Mouse (Mus musculus) liver, adult 2 months (tissue): ENCODE data around the gene Sh3pxd2b.

ENCODE experiments used
- CTCF ChIP-seq: fragments of 200-500 bp; IDR thresholded peaks from 2 replicates; pipeline ENCODE4 v1.5.1; 2011; ENCODE audit warnings: low read depth, low read length, control low read depth
- POLR2A ChIP-seq: fragments of 200-500 bp; IDR thresholded peaks from 2 replicates; pipeline ENCODE4 v1.6.1; 2011; ENCODE audit warnings: low read length, control low read depth; ENCODE audit not compliant: insufficient read depth; ENCODE audit errors: extremely low read depth

- no peak for TF ChIP-seq POLR2A
- TF ChIP-seq CTCF = no peak
Observed at GRCm38 (mm10) chr11:32336435-32336907, 11.1 kb upstream of the Sh3pxd2b start.
